Mouse (Mus musculus) cortical plate, adult 2 months (tissue): ENCODE results near the gene Hepacam2.

ENCODE experiments used
- CTCF ChIP-seq: fragments of 200-500 bp; IDR thresholded peaks from 2 replicates; pipeline ENCODE4 v1.5.1; 2011; ENCODE audit warnings: mild to moderate bottlenecking, control low read depth, low read length; ENCODE audit not compliant: insufficient read depth; ENCODE audit errors: extremely low read depth
- POLR2A ChIP-seq: fragments of 200-500 bp; IDR thresholded peaks from 2 replicates; pipeline ENCODE4 v1.6.1; 2011; ENCODE audit warnings: mild to moderate bottlenecking, low read length, control low read depth; ENCODE audit not compliant: insufficient read depth; ENCODE audit errors: extremely low read depth

DNA sequence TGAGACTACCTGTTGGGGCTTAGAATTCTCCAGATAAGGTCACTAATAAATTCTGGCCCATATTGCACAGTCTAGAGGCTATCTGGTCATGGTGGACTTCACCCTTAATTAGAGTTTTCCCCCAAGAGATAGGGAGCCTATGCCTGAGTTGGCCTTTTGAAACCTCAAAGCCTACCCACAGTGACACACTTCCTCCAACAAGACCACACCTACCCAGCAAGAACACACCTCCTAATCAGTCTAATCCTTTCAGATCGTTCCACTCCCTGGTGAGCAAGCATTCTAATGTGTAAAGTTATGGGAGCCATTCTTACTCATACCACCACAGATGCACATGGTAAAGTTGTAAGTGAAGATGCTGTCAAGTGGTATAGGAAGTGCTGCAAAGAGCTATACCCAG, 38.0 kb upstream of the Hepacam2 start:
- TF ChIP-seq CTCF (no peak), POLR2A (no peak)
